Mouse (Mus musculus): Measurements from ENCODE around the gene Clic3.

The Clic3 gene

GRCm38 (mm10) chr2:25484901-25485647 is 28.4 kb downstream of the Clic3 start:
- no peak for DNase-seq

- no peak for DNase-seq
Measured at GRCm38 (mm10) chr2:25487965-25488670, 31.5 kb downstream of the Clic3 start.

- DNase-seq: no peak
Measured at GRCm38 (mm10) chr2:25488671-25489068, 32.0 kb downstream of the Clic3 start.

- no peak for DNase-seq
Measured at GRCm38 (mm10) chr2:25492988-25493387, 36.4 kb downstream of the Clic3 start.

- no peak for DNase-seq
Measured at GRCm38 (mm10) chr2:25493476-25493961, 36.9 kb downstream of the Clic3 start, which contains the start of gene Lcn12. TSS of gene Lcn12 (minus strand) at chr2:25493911.

- DNase-seq: no peak
Measured at GRCm38 (mm10) chr2:25496462-25496861, 39.8 kb downstream of the Clic3 start.

GRCm38 (mm10) chr2:25497846-25498575 is 41.4 kb downstream of the Clic3 start:
- no peak for DNase-seq

- DNase-seq: no peak
Measured at GRCm38 (mm10) chr2:25498622-25499478, 42.2 kb downstream of the Clic3 start.

GRCm38 (mm10) chr2:25500071-25500575 is 43.5 kb downstream of the Clic3 start:
- no peak for DNase-seq

GRCm38 (mm10) chr2:25500576-25501405 is 44.2 kb downstream of the Clic3 start, which contains the start of gene Fbxw5:
TSS of gene Fbxw5 (plus strand) at chr2:25500750.
- peak; percentile 70 for DNase-seq

- no peak for DNase-seq
Measured at GRCm38 (mm10) chr2:25501593-25502486, 45.2 kb downstream of the Clic3 start, which contains the start of gene C8g. TSS of gene C8g (minus strand) at chr2:25501719.

GRCm38 (mm10) chr2:25502726-25503125 is 46.1 kb downstream of the Clic3 start:
- no peak for DNase-seq

GRCm38 (mm10) chr2:25504538-25504937 is 47.9 kb downstream of the Clic3 start:
- DNase-seq: no peak

- DNase-seq: no peak
Measured at GRCm38 (mm10) chr2:25505000-25505399, 48.4 kb downstream of the Clic3 start.

- no peak for DNase-seq
Measured at GRCm38 (mm10) chr2:25505860-25506259, 49.2 kb downstream of the Clic3 start.

GRCm38 (mm10) chr2:25506964-25507363 is 50.3 kb downstream of the Clic3 start:
- no peak for DNase-seq
